Mouse (Mus musculus) bone marrow macrophage, adult 2 months (primary cell): ENCODE measurements around the gene Il6ra. TPM values are rescaled to one million over a fixed set of nuclear protein-coding genes. Genes with fewer than 3 reads are reported as not detected.
"Not testable (repeated sequence)": the region's sequence is repeated elsewhere in the genome, so short reads cannot be mapped to it uniquely, and the experiment has no call there.

Experiments
- H3K27ac ChIP-seq: 2 replicates; pipeline ENCODE4 v1.5.1; 2012; ENCODE audit warnings: low read depth, low read length; ENCODE audit not compliant: insufficient read depth
- H3K4me1 ChIP-seq: 2 replicates; pipeline ENCODE4 v1.6.1; 2012; ENCODE audit warnings: low read length; ENCODE audit not compliant: control insufficient read depth, insufficient read depth
- H3K4me3 ChIP-seq: 2 replicates; pipeline ENCODE4 v1.5.1; 2012; ENCODE audit warnings: mild to moderate bottlenecking, low read length, moderate library complexity; ENCODE audit not compliant: insufficient read depth
- CTCF ChIP-seq: IDR thresholded peaks from 2 replicates; pipeline ENCODE4 v1.5.1; 2012; ENCODE audit warnings: low read depth, mild to moderate bottlenecking, low read length, moderate library complexity
- POLR2A ChIP-seq: IDR thresholded peaks from 2 replicates; pipeline ENCODE4 v1.6.1; 2012; ENCODE audit warnings: mild to moderate bottlenecking, low read depth, low read length, borderline replicate concordance
- polyA plus RNA-seq: library from polyadenylated mRNA; stranded (reverse); fragments of >200 nt; gene quantifications from 2 replicates; pipeline ENCODE4 v1.2.4, GENCODE M21; 2012; ENCODE audit not compliant: missing spikeins, insufficient read depth, insufficient read length

Il6ra gene
- polyA plus RNA-seq, 1 experiment = 82.0 TPM

- TF ChIP-seq POLR2A (no peak), CTCF (no peak)
- H3K27ac ChIP-seq = no peak overlapping the region
- H3K4me1 ChIP-seq = peaks cover 14% of the 10 kb centered on the region
- no peak overlapping the region for H3K4me3 ChIP-seq
Observed at GRCm38 (mm10) chr3:89868956-89869355, 44.0 kb downstream of the Il6ra start.

GRCm38 (mm10) chr3:89868357-89868756 lies 44.6 kb downstream of the Il6ra start:
- TF ChIP-seq CTCF (no peak), POLR2A (no peak)
- Histone ChIP-seq H3K4me3 (no peak overlapping the region), H3K4me1 (peaks cover 18% of the 10 kb centered on the region), H3K27ac (no peak overlapping the region)

GRCm38 (mm10) chr3:89867651-89868050 lies 45.3 kb downstream of the Il6ra start:
- Histone ChIP-seq H3K4me3 (no peak overlapping the region), H3K4me1 (peaks cover 20% of the 10 kb centered on the region), H3K27ac (no peak overlapping the region)
- TF ChIP-seq CTCF = no peak

GRCm38 (mm10) chr3:89865764-89866163 lies 47.2 kb downstream of the Il6ra start:
- no peak overlapping the region for H3K4me3 ChIP-seq
- H3K27ac ChIP-seq = no peak overlapping the region
- TF ChIP-seq POLR2A = no peak
- TF ChIP-seq CTCF = no peak
- peaks cover 35% of the 10 kb centered on the region for H3K4me1 ChIP-seq

- no peak for TF ChIP-seq POLR2A
- no peak; the same call in 1 of the 2 replicates for TF ChIP-seq CTCF
- Histone ChIP-seq H3K4me3 (no peak overlapping the region), H3K4me1 (peaks cover 42% of the 10 kb centered on the region), H3K27ac (0 out of 2 replicates have a peak overlapping the region, but pooled peaks have one; percentile 1)
Observed at GRCm38 (mm10) chr3:89865020-89865419, 48.0 kb downstream of the Il6ra start.

- H3K27ac ChIP-seq = peak overlapping the region; percentile 86
- no peak overlapping the region for H3K4me3 ChIP-seq
- TF ChIP-seq POLR2A (0 out of 2 replicates have a peak, but pooled peaks have one; percentile 57), CTCF (no peak)
- peaks cover 42% of the 10 kb centered on the region for H3K4me1 ChIP-seq
Observed at GRCm38 (mm10) chr3:89863716-89864509, 49.1 kb downstream of the Il6ra start.

- Histone ChIP-seq H3K27ac (peak overlapping the region; percentile 74), H3K4me1 (peaks cover 42% of the 10 kb centered on the region)
- not testable (repeated sequence) for H3K4me3 ChIP-seq
Observed at GRCm38 (mm10) chr3:89863276-89863675, 49.7 kb downstream of the Il6ra start.

GRCm38 (mm10) chr3:89862182-89862761 lies 50.7 kb downstream of the Il6ra start:
- H3K4me1 ChIP-seq = peaks cover 42% of the 10 kb centered on the region

GRCm38 (mm10) chr3:89861070-89861469 lies 51.9 kb downstream of the Il6ra start:
- TF ChIP-seq POLR2A (no peak), CTCF (no peak)
- peaks cover 42% of the 10 kb centered on the region for H3K4me1 ChIP-seq
- H3K4me3 ChIP-seq = no peak overlapping the region
- H3K27ac ChIP-seq = peak overlapping the region; percentile 67

More at GRCm38 (mm10) chr3:89862182-89862761, 50.7 kb downstream of the Il6ra start:
- Histone ChIP-seq H3K4me3 (no peak overlapping the region), H3K27ac (peak overlapping the region; percentile 67)
- TF ChIP-seq POLR2A = no peak
- no peak for TF ChIP-seq CTCF

GRCm38 (mm10) chr3:89860343-89860742 lies 52.7 kb downstream of the Il6ra start:
- H3K4me1 ChIP-seq = peaks cover 41% of the 10 kb centered on the region
- no peak for TF ChIP-seq POLR2A
- TF ChIP-seq CTCF = no peak
- H3K27ac ChIP-seq = no peak overlapping the region
- H3K4me3 ChIP-seq = no peak overlapping the region
